Mouse (Mus musculus): ENCODE data around the gene Clec11a. TPM values are rescaled to one million over a fixed set of nuclear protein-coding genes. Genes with fewer than 3 reads are reported as not detected.

Gene Clec11a
- under 1 TPM; 0.71 to 0.92 TPM for total RNA-seq (2021)

- DNase-seq, result no peak
Observed at GRCm38 (mm10) chr7:44306516-44307240, at the start of gene Clec11a. TSS of gene Clec11a (minus strand) at chr7:44306902.

- DNase-seq, result no peak
Observed at GRCm38 (mm10) chr7:44355411-44355810, 48.7 kb upstream of the Clec11a start.

GRCm38 (mm10) chr7:44353601-44354340 is 47.1 kb upstream of the Clec11a start:
- DNase-seq, result no peak

- DNase-seq, result no peak
Observed at GRCm38 (mm10) chr7:44352750-44353600, 46.3 kb upstream of the Clec11a start.

- DNase-seq, result no peak
Observed at GRCm38 (mm10) chr7:44351881-44352749, 45.4 kb upstream of the Clec11a start.

- DNase-seq, result peak; percentile 84
Observed at GRCm38 (mm10) chr7:44350957-44351711, 44.4 kb upstream of the Clec11a start.

- no peak for DNase-seq
Observed at GRCm38 (mm10) chr7:44349043-44349442, 42.3 kb upstream of the Clec11a start.

GRCm38 (mm10) chr7:44344622-44345021 is 37.9 kb upstream of the Clec11a start:
- DNase-seq, result no peak

GRCm38 (mm10) chr7:44343459-44344015 is 36.8 kb upstream of the Clec11a start:
- no peak for DNase-seq

- no peak for DNase-seq
Observed at GRCm38 (mm10) chr7:44341714-44342113, 35.0 kb upstream of the Clec11a start.

GRCm38 (mm10) chr7:44341119-44341518 is 34.4 kb upstream of the Clec11a start:
- DNase-seq, result no peak

- no peak for DNase-seq
Observed at GRCm38 (mm10) chr7:44340226-44340625, 33.5 kb upstream of the Clec11a start.

- no peak for DNase-seq
Observed at GRCm38 (mm10) chr7:44337121-44337849, 30.6 kb upstream of the Clec11a start.

GRCm38 (mm10) chr7:44336046-44337021 is 29.6 kb upstream of the Clec11a start:
- DNase-seq, result no peak

- DNase-seq, result peak; percentile 65
Observed at GRCm38 (mm10) chr7:44335031-44335878, 28.6 kb upstream of the Clec11a start.

GRCm38 (mm10) chr7:44334139-44334538 is 27.4 kb upstream of the Clec11a start:
- no peak for DNase-seq

GRCm38 (mm10) chr7:44332336-44332735 is 25.6 kb upstream of the Clec11a start:
- DNase-seq, result no peak

- no peak for DNase-seq
Observed at GRCm38 (mm10) chr7:44326614-44327013, 19.9 kb upstream of the Clec11a start.
